Mouse (Mus musculus) kidney, embryonic 14.5 days (tissue): ENCODE results near the gene Capg. TPM values are rescaled to one million over a fixed set of nuclear protein-coding genes. Genes with fewer than 3 reads are reported as not detected.
"Not testable (repeated sequence)": the region's sequence is repeated elsewhere in the genome, so short reads cannot be mapped to it uniquely, and the experiment has no call there.

ENCODE experiments used
- ATAC-seq: fragments of 200-750 bp; cut with Nextera tagmentation; 2 replicates; pipeline ENCODE4 v1.8.0; 2017; ENCODE audit warnings: moderate number of reproducible peaks, mild to moderate bottlenecking, moderate TSS enrichment, moderate library complexity; ENCODE audit not compliant: low FRiP score, low TSS enrichment
- H3K27ac ChIP-seq: fragments of 300-500 bp; sonication (generic); 2 replicates; pipeline ENCODE4 v1.5.1; 2014; ENCODE audit warnings: low read depth, mild to moderate bottlenecking, low read length, moderate library complexity, mixed read lengths
- H3K27me3 ChIP-seq: fragments of 300-500 bp; sonication (generic); 2 replicates; pipeline ENCODE4 v1.6.1; 2014; ENCODE audit warnings: mild to moderate bottlenecking, low read length; ENCODE audit not compliant: control insufficient read depth, insufficient read depth
- H3K36me3 ChIP-seq: fragments of 300-500 bp; sonication (generic); 2 replicates; pipeline ENCODE4 v1.6.1; 2014; ENCODE audit warnings: low read length, mixed read lengths; ENCODE audit not compliant: control insufficient read depth, insufficient read depth
- H3K4me1 ChIP-seq: fragments of 300-500 bp; sonication (generic); 2 replicates; pipeline ENCODE4 v1.6.1; 2014; ENCODE audit warnings: low read length, mixed read lengths; ENCODE audit not compliant: control insufficient read depth, insufficient read depth
- H3K4me2 ChIP-seq: fragments of 300-500 bp; sonication (generic); replicated peaks from 2 replicates; pipeline ENCODE4 v1.6.1; 2014; ENCODE audit warnings: low read depth, mild to moderate bottlenecking, low read length
- H3K4me3 ChIP-seq: fragments of 300-500 bp; sonication (generic); 2 replicates; pipeline ENCODE4 v1.5.1; 2014; ENCODE audit warnings: mild to moderate bottlenecking, low read length
- H3K9ac ChIP-seq: fragments of 300-500 bp; sonication (generic); 2 replicates; pipeline ENCODE4 v1.6.1; 2014; ENCODE audit warnings: low read depth, mild to moderate bottlenecking, low read length, moderate library complexity
- H3K9me3 ChIP-seq: fragments of 300-500 bp; sonication (generic); 2 replicates; pipeline ENCODE4 v1.6.1; 2016; ENCODE audit warnings: low read length; ENCODE audit not compliant: control insufficient read depth
- WGBS: fragments of 180-500 bp; shearing (Covaris S2); extraction: QIAGEN DNeasy Blood & Tissue Kit; methylation state at CpG from one replicate; pipeline ENCODE4 v1.1.7; 2014; 5-methylcytosine and 5-hydroxymethylcytosine counted together
- polyA plus RNA-seq: library from polyadenylated mRNA; unstranded; fragments of >200 nt; fragmentation: Nextera tagmentation; extraction: Ambion mirVana; gene quantifications from 2 replicates; pipeline ENCODE4 v1.2.1, GENCODE M21; 2014

Gene Capg
- polyA plus RNA-seq, 1 experiment from 2014 or later = 66.6 TPM

DNA sequence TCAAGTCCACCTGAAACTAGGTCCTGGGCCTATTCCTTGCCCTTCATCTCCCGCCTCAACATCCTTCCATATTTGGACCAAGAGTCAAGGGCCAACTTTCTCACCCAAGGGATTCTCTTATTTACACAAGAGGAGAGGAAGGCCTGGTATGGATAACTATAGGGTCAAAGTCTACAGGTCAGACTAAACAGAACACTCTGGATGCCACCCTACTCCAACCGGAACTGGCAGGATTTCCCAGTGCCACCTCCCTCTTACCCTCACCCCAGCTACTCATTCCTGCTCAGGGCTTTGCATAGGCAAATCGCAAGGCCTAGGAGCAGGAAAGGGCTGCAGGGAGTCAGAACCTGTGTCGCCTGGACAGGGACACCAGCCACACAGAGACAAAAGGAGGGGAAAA, 21.0 kb upstream of the Capg start:
- Histone ChIP-seq H3K4me3 (no peak overlapping the region), H3K36me3 (no peaks in the 10 kb centered on the region), H3K4me2 (no peak overlapping the region), H3K9me3 (no peaks in the 10 kb centered on the region), H3K27ac (no peak overlapping the region), H3K27me3 (no peaks in the 10 kb centered on the region), H3K4me1 (peaks cover 13% of the 10 kb centered on the region; the same call in 1 of the 2 replicates), H3K9ac (no peak overlapping the region)
- ATAC-seq = no peak
- WGBS = 81% methylated on average over 4 of the region's 4 CpGs

DNA sequence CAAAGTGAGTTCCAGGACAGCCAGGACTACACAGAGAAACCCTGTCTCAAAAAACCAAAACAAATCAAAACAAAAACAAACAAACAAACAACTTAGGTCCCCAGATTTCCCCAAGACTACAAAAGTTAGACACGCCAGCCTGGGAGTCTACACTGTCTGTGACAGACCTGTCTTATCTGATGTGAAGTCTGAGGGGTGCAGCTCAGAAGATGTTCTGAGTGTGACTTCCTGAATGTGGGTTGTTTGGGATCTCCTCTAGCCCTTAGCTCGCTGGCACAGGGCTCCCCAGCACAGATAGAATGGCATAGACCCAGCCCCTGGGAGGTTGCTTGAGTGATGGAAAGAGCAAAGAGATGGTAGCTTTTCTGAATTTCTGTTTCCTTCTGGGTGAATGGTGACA, 20.0 kb upstream of the Capg start:
- Histone ChIP-seq H3K4me3 (no peak overlapping the region), H3K36me3 (no peaks in the 10 kb centered on the region), H3K27me3 (no peaks in the 10 kb centered on the region), H3K9me3 (no peaks in the 10 kb centered on the region), H3K4me2 (no peak overlapping the region), H3K27ac (no peak overlapping the region), H3K4me1 (peaks cover 13% of the 10 kb centered on the region; the same call in 1 of the 2 replicates), H3K9ac (no peak overlapping the region)
- no peak for ATAC-seq
- 86% methylated on average over 2 of the region's 2 CpGs for WGBS

DNA sequence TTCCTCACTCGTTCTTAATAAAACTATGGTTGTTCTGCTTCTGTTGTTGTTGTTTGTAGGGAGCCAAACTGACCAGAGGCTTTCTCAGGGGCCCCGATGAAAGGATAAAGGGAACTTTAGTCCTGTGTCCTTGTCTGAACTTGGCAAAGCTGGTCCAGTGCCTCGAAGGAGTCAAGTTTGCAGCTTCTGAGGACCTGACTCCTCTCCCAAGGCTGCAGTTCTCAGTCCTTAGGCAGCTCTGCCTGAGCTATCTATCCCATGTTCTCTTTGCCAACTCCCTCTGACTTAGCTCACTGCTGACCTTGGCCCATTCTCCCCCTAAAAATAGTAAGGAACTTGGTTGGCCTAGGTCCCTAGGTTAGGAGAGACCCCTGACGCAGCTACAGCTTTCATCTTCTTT, 17.1 kb upstream of the Capg start:
- Histone ChIP-seq H3K4me3 (no peak overlapping the region), H3K9ac (no peak overlapping the region), H3K36me3 (no peaks in the 10 kb centered on the region), H3K9me3 (no peaks in the 10 kb centered on the region), H3K27ac (no peak overlapping the region), H3K4me1 (no peaks in the 10 kb centered on the region), H3K27me3 (no peaks in the 10 kb centered on the region), H3K4me2 (no peak overlapping the region)
- WGBS = 86% methylated on average over 4 of the region's 4 CpGs
- ATAC-seq = no peak

DNA sequence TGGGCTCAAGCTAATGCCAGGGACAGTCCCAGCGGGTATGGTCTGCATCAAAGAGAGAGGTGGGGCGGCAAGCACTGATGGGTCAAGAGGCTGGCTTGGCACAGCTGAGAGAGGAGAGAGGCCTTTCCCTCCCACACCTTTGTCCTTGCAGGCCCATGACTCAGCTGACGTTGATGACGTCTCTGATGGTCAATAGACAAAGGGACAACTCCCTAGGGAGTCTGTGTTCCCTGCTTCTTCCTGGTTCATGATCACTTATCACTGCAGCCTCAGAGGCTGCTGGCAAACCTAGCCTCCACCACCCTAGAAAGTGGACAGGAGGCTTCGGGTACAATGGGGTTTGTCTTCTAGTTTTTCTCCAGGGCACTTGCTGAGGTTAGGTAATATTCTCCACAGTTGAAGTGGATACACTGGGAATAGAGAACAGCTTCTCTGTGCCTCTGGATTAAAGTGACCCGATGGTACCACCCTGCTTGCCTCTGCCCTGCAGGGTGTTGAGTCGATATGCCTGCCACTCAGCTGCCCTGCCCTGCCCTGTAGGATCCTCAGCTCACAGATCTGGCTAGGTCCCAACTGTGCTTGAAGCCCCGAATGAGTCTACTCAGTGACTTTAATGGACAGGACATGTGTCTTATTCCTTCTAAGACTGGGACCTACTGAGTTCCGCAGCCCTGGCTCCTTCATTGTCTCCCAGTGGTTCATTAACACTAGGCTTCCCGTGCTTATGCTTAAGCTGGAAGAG, 15.6 kb upstream of the Capg start:
- Histone ChIP-seq H3K36me3 (no peaks in the 10 kb centered on the region), H3K27ac (no peak overlapping the region), H3K27me3 (no peaks in the 10 kb centered on the region), H3K9me3 (no peaks in the 10 kb centered on the region), H3K4me3 (no peak overlapping the region), H3K9ac (no peak overlapping the region), H3K4me1 (no peaks in the 10 kb centered on the region), H3K4me2 (no peak overlapping the region)
- no peak for ATAC-seq
- WGBS = 76% methylated on average over 10 of the region's 10 CpGs

DNA sequence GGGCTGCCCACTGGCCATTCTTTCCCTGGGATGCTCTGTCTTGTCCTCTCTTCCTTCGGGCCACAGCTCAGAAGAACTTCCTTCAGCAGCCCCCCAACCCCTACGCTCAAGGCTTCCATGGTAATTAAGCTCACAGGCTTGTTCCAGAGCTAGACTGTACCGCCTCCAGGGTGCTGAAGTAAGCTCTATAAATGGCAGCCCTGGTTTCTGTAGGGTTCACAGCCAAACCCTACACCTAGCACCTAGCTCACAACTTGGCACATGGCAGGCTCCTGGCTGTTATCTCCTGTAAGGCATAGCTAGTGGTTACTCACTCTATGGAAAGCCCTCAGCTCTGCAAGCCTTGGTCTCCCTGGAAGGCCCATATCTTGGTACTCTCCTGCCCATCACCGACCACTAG, 11.6 kb upstream of the Capg start:
- WGBS = 82% methylated on average over 4 of the region's 4 CpGs
- no peak for ATAC-seq
- Histone ChIP-seq H3K27me3 (no peaks in the 10 kb centered on the region), H3K4me2 (no peak overlapping the region), H3K27ac (peak overlapping the region; percentile 11; the same call in 1 of the 2 replicates), H3K4me1 (0 out of 2 replicates have a peak, but pooled peaks cover 4% of the 10 kb centered on the region), H3K9me3 (no peaks in the 10 kb centered on the region), H3K36me3 (no peaks in the 10 kb centered on the region), H3K4me3 (no peak overlapping the region), H3K9ac (no peak overlapping the region)

DNA sequence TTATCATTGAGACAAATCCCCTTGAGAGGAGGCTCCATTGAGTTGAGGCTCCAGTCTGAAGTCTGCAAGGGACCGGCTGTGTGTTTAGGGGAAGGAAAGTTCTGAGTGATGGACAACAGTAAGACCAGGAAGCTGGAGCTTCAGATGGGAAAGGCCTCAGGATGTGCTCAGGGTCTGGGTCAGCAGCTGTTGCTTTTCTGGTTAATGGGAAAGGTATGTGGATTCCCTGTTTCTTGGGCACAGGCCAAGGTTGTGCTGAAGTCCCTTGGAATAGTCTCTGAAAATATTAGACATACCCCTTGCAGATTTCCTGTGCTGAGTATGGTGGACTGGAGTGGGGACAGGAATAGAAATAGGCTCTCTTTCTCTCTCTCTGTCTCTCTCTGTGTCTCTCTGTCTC, 10.6 kb upstream of the Capg start:
- H3K9me3 ChIP-seq, H3K4me3 ChIP-seq, H3K36me3 ChIP-seq, ATAC-seq, H3K27ac ChIP-seq, H3K9ac ChIP-seq, H3K4me2 ChIP-seq, H3K27me3 ChIP-seq: not testable (repeated sequence)
- WGBS = 25% methylated on average over 1 of the region's 1 CpGs
- H3K4me1 ChIP-seq = peaks cover 10% of the 10 kb centered on the region; the same call in 1 of the 2 replicates

DNA sequence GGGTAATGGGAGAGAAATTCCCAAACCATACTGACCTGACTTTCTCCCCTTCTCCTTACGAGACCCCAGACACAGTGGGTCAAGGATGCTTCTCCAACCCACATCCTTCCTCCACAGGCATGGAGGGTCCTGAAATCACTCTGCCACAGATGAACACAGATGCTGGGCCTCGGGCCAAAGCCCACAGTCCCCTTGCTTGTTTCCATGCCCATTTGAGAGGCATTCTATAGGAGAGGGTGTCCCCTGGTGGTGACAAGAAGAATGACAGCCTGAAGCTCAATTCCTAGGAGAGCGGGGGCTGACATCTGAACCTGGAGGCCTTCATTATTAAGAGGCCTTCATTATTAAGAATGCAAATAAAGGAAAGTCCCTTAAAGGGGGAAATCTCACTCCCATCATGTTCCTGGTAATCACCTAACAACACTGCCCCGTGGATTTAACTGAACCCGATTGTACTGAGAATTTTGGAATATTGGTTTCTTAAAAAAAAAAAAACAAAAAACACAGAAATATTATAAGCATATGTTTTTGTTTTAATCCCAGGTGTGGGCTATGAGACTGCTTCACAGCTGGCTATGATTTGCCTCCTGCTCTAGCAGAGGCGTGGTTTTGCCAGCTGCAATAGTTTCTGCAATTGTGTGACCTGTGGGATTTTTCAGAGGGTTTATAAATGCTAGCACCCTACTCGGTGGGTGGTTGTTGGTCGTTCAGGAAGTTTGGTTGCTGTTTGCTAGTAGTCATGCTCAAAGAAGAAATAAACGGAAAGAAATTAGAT, 10.0 kb upstream of the Capg start:
- 43% methylated on average over 9 of the region's 9 CpGs for WGBS
- peak; percentile 55 for ATAC-seq
- Histone ChIP-seq H3K4me2 (no peak overlapping the region), H3K9me3 (no peaks in the 10 kb centered on the region), H3K27me3 (no peaks in the 10 kb centered on the region), H3K27ac (no peak overlapping the region), H3K4me1 (peaks cover 11% of the 10 kb centered on the region; the same call in 1 of the 2 replicates), H3K4me3 (no peak overlapping the region), H3K9ac (no peak overlapping the region), H3K36me3 (no peaks in the 10 kb centered on the region)

DNA sequence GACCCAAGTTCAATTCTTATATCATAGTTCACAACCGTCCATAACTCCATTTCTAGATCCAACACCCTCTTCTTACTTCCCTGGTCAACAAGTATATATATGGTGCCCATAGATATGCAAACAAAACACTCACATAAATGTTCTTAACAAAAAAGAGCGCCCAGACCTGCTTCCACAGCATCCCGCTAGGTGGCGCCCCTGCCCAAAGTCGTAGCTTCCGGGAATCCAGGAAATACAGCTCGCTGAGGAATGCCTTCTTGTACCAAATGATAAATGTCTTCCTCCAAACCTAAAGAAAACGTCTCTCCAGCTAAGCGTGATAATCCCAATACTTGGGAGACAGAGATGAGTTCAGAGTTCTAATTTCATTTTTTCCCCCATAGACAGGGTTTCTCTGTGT, 9.0 kb upstream of the Capg start:
- Histone ChIP-seq H3K4me3 (no peak overlapping the region), H3K9ac (no peak overlapping the region), H3K4me2 (peak overlapping the region; percentile 26; the same call in 1 of the 2 replicates), H3K27ac (peak overlapping the region; percentile 38; the same call in 1 of the 2 replicates), H3K4me1 (peaks cover 11% of the 10 kb centered on the region; the same call in 1 of the 2 replicates), H3K36me3 (no peaks in the 10 kb centered on the region), H3K9me3 (no peaks in the 10 kb centered on the region), H3K27me3 (no peaks in the 10 kb centered on the region)
- ATAC-seq = no peak
- 4% methylated on average over 9 of the region's 9 CpGs for WGBS

DNA sequence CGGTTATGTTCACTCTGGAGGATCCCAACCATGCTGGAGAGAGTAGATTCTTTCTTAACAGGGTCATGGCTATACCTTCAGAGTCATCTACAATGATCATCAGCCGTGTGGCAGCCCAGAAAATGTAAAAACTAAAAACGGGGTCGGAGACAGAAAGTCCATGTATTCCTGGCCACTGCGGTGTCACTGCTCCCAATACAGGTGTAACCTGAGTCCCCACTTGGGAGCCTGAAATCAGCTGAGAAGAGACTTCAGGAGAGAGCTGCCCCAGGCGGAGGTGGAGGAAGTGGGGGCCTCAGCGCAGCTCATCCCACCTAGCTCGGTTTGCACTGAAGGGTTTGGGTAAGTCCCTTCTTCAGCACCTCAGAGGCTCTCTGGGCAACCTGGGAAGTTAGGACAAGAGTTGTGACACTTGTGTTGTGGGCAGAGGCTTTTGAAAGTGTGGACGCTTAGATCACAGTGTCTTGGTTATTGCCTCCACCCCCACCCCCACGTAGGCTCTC, 6.1 kb upstream of the Capg start:
- no peaks in the 10 kb centered on the region for H3K9me3 ChIP-seq
- peak overlapping the region; percentile 60; the same call in 1 of the 2 replicates for H3K9ac ChIP-seq
- H3K4me3 ChIP-seq = peak overlapping the region; percentile 57
- H3K27ac ChIP-seq = no peak overlapping the region
- peak overlapping the region; percentile 79 for H3K4me2 ChIP-seq
- ATAC-seq = peak; percentile 3; the same call in 1 of the 2 replicates
- no peaks in the 10 kb centered on the region for H3K27me3 ChIP-seq
- no peaks in the 10 kb centered on the region for H3K36me3 ChIP-seq
- H3K4me1 ChIP-seq = peaks cover 11% of the 10 kb centered on the region; the same call in 1 of the 2 replicates
- WGBS = 45% methylated on average over 10 of the region's 10 CpGs
